Mouse (Mus musculus): ENCODE results near the gene Ccdc169.

The Ccdc169 gene

DNA sequence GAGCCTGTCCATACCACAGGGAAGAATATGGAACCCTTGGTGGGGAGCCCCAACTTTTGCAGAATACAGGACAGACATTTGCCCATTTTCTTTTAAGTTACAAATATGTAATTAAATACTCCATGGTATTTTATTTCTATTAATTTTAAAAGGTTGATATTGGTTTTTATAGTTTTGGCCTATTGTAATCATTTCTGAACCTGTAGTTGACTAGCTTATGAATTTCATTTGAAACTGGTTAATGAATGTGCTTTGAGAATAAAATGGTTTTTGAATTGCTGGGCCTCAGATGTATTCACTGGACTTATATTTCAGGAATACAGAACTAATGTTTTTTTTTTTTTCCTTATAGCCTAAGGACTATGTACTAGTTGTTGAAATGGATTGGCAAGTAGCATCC lies at the start of gene Ccdc169:
Gene Ccdc169, plus strand, starts transcription at position 301 of the 400 bp plus-strand sequence.
- DNase-seq: no peak

DNA sequence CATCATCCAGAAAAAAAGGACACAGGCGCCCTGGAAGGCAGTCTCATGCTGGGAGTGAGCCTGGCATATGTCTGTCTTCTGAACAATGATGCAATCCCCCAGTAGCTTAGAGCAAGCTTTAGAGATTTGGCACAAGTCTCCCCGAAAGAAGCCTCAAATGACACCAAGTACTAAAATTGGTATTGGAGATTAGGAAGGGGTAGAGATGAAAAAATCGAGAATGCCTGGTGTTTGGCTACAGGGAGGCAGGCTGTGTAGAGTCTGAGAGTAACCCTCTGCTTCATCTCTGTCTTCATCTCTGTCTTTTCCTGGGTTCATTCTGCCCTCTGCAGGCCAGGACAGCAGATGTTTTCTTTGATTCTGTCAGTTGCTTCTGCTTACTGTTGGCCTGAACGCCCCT lies 49.8 kb upstream of the Ccdc169 start:
- DNase-seq: no peak

DNA sequence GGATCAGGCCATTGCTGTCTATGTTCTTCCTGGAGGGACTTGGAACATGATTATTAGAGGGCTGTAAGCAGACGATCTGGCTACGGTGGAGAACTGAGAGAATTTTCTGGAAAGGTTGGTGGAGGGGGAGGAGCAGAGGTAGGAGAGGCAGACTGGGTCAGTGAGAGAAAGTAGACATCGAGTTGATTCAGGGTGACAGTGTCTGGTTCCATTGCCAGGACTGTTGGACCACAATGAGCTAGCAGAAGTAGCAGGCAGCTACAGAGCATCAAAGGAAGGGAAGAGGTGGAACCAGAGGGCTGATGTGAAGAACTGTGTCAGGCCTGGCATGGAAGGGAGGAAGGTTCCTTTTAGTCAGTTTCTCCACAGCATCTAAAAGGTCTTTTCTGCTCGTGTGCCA lies 48.8 kb upstream of the Ccdc169 start:
- DNase-seq: no peak

GRCm38 (mm10) chr3:55088843-55089242 lies 48.3 kb upstream of the Ccdc169 start:
- no peak for DNase-seq

DNA sequence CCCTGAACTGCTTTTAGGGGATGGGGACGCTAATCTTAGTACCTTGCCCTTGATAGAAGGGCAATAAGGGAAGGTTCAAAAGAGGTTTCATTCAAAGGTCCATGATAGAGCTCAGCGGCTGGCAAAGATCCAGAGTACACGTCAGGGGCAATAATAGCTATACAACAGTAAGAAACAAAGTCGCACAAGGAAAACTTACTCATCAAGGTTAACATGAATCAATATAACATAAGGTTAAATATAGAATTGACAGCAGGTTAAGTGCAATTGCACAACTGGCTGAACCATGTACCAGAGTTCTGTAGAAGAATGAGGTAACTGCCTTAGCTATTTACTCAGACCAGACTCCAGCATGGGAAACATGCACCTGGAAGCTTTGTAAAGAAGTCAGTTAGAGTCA lies 47.8 kb upstream of the Ccdc169 start:
- DNase-seq: no peak

GRCm38 (mm10) chr3:55093161-55093560 lies 44.0 kb upstream of the Ccdc169 start:
- DNase-seq: no peak

GRCm38 (mm10) chr3:55095968-55096654 lies 41.0 kb upstream of the Ccdc169 start:
- DNase-seq: no peak

GRCm38 (mm10) chr3:55096655-55097005 lies 40.5 kb upstream of the Ccdc169 start:
- DNase-seq: no peak

DNA sequence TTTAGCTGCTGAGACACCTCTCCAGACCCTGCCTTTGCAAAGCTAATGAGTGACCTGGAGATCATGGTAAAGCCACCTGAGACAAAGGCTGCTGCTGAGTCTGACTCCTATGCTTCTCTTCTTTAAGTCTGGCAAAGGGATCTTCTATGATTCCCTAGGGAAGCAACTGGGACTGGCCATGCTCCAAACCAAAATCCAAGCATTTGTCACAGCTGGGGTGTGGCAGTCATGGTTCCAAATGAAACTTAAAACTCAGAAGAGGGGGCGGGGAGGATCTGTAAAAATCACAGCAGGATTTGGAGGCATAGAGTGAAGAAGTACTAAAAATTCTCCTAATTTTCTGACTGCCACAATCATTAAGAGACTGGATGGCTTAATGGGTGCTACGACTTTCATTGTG lies 40.0 kb upstream of the Ccdc169 start:
- DNase-seq: no peak

- DNase-seq: no peak
These were observed 39.1 kb upstream of the Ccdc169 start for GRCm38 (mm10) chr3:55098014-55098413.

GRCm38 (mm10) chr3:55098990-55099389 lies 38.1 kb upstream of the Ccdc169 start:
- DNase-seq: no peak

GRCm38 (mm10) chr3:55101092-55101491 lies 36.0 kb upstream of the Ccdc169 start:
- DNase-seq: no peak

DNA sequence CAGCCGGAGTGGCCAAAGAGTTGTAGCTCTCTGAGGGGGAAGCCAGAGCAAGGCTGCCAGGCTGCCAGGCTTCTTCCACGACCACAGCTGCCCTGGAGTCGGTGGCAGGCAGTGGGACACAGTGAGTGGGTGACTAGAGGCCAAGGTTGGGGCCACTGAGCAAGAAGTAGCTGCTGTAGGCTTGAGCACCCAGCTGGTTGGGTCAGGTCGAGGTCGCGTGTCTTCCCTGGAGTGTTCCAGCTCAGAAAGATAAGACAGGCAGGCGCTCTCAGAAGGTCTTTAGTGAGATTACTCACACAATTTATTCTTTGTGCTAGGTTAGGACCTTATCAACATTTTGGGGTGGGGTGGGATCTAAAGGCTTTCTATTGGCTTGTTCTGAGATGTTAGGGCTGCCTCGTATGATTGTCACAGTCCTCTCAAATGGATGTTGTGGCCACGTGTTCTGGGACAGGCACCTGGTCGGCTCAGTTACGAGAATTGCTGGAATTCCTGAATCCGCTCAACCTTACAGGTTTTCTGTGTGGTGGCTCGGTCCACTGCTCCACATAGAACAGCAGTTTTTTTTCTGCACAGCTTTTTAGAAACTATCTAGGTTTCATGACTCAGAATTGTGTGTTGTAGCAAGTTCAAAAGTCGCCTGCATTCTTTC lies 31.6 kb upstream of the Ccdc169 start:
- DNase-seq: no peak

- DNase-seq: no peak
These were observed 31.1 kb upstream of the Ccdc169 start for GRCm38 (mm10) chr3:55106051-55106450.

DNA sequence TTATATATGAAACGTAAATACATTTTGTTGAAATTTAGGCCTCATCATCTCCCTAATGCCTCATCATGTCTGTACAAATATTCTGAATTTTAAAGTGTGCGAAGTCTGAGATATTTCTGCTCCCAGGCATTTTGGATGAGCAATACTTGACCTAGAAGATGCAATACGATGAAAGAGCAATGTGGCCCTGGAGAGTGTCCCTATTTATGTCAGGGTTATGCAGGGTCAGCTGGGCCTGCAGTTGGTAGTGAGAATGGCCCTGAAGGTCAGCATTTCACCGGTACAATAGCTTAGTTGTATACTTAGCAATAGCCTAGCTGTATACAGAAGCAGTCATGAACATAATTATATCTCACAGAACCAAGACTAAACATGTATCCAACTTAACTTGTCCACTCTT lies 28.0 kb upstream of the Ccdc169 start:
- DNase-seq: no peak

DNA sequence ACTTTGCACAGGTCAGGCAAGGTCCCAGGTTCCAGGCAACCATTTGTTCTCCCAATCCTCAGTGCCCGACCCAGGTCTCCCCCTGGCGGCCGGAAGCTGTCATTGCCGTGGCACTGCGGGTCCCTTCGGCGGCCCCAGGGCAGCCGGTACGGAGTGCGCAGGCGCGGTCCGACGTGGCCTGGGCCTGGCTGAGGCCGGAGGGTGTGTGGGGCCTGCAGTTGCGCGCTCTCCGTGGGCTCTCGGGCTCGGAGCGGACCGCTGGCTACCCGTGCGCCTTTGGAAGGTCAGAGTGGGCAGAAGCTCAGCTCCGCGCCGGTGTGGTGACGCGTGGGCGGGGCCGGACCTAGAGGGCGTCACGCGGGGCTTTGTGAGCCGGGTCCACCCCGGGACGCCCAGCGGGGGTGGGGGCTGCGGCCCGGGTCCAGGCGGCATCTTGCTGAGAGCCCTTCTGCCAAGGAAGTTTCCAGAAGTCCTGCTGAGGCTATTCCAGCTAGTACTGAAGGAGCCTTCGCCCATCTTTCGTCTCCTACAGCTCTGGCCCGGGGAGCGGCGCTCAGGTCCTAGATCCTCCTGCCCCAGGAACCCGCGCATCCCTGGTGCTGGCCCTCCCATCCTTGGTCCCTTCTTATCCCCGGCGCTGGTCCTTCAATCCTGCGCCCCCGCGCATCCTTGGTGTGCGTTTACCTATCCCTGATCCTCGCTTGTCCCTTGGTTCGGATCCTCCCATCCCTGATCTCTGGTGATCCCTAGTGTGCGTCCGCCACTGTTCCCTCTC lies 25.0 kb upstream of the Ccdc169 start, which contains the start of gene Spg20:
Gene Spg20, plus strand, starts transcription at position 174 of the 775 bp plus-strand sequence.
- peak; percentile 95 to 96 for DNase-seq

DNA sequence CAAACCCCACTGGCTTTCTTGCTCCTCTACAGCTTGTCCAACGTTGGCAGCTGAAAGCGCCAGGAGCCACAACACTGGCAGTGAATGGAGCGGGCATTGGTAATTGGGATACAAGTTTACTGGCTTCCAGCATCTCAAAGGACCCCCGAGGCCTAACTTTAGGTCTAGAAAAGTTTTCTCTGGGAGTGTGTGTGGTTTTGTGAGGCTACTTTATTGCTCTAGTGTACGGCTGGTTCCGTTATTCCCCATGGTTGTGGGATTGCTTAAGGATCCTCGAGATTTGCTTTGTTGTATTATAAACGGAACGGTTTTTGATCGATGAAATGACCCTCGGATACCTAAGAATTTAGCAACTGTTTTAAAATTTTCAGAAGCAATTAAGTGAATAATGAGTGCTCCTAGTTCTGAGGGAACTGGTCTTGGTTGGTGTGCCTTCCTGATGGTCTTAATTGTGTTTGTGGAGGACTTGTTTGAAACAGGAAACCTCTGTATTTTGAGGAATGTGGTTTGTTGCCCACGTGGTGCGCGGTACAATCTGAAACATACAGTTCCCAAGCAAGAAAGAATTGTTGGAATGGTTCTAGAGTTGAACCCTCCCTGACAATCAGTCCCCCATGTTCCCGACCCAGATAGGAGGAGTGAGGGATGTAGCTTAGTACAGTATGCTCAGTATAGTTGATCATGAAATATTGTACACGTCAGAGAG lies 24.3 kb upstream of the Ccdc169 start:
- peak; percentile 5 to 8 for DNase-seq

- no peak for DNase-seq
These were observed 22.6 kb upstream of the Ccdc169 start for GRCm38 (mm10) chr3:55114313-55115065.

DNA sequence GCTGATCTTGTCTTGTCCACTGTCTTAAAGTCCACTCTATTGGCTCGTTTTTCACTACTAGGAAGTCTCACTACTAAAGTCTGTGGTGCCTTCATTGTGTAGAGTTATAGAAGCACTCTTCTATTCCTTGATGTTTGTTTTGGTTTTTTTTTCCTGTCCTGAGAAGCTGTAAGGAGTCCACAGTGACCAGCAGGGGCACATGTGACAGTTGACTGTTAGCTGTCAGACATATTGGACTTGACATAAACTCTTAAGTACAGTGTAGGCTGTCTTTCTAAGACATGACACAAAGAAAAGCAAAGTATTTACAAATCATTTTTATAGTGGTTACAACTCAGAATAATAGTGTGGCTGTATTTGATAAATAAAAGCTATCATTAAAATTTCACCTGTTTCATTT lies 22.1 kb upstream of the Ccdc169 start:
- no peak for DNase-seq

DNA sequence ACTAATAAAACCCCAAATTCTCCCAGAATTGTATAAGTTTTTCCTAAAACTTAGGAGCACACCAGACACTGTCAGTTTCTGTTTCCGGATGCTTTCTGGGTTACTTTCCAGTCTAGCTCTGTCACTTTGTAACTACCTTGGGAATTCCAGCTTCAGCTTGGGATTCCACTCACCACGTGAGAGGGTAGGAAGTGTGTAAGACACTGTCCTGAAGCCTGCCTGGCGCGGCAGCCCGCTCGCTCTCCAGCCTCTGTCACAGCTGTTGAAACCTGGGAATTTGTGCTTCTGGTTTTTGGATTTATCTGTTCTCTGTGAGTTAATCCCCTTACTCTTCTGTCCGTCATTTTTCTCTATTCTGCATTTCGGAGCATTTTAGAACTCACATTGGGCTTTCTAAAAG lies 21.1 kb upstream of the Ccdc169 start:
- DNase-seq: no peak

DNA sequence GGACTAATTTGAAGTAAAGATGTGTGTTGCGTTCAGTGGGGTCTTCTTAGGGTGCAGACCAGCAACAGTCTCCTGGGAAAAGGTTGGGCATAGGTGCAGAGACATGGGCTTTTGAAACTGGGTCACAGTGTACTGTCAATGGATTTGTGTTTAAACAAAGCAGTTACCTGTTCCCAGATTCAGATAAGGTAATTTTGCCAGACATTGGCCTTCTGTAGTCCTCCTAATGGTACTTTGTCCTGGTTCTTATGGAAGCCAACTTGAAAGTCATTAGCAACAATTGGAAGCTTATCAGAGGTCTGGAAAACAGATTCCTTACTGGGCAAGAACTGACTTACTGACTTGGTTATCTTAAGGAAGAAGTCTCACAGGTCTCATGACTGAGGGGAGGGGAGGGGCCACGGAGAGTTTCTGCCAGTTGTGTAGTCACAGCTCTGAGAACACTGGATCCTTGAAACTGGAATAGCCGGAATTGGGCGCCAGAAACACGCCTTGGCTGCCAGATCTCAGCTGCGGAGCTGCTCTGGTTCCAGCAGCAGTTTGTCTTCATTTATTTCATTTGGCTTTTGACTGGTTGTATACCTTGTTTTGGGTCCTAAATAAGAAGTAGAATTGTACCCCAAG lies 17.8 kb upstream of the Ccdc169 start:
- DNase-seq: no peak

GRCm38 (mm10) chr3:55122336-55122870 lies 14.7 kb upstream of the Ccdc169 start:
- no peak for DNase-seq

Data from B cell, adult 2 months (primary cell).